Mouse (Mus musculus) monocyte, adult 2 months (primary cell): ENCODE measurements around the gene Tgfbr3.

ENCODE experiments used
- DNase-seq, 2 experiments: peaks; one replicate each; pipeline ENCODE4 v3.0.0; 2022; ENCODE audit warnings: low spot score in 2 of 2, low read depth in 1 of 2

Gene Tgfbr3

DNA sequence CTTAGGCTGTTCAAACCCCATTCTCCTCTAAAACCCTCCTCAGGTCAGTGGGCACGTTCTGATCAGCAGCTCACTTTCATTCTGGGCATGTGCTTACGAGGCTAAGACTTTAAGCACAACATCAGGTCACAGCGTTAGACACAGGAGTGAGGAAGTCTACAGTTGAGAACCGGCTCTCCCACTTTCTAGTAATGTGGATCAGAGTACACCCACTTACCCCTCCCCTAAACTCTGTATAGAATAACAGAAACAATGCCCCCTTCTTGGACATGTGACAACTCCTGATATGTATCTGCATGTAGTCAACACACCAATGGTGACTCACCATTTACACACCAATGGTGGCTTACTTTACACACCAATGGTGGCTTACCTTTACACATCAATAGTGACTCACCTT, 136.4 kb downstream of the Tgfbr3 start:
- DNase-seq, result no peak

DNA sequence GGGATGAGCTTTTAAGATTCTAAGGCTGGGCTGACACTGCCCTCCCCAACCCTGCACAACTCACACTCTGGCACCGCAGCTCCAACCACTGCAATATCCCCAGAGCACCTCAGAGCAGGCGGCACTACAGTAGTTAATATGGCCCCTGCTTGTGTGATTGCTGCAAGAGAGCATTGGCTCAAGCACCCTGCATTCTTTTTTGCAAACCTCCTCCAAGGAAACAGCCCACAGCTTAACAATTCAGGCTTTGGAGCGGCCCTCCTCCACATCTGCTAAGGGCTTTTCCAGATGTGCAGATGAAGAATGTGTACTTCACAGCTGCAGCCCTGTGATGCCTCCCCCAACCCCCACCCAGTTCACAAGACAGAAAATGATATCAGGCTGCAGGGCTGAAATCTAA, 138.1 kb downstream of the Tgfbr3 start:
- DNase-seq, result no peak

DNA sequence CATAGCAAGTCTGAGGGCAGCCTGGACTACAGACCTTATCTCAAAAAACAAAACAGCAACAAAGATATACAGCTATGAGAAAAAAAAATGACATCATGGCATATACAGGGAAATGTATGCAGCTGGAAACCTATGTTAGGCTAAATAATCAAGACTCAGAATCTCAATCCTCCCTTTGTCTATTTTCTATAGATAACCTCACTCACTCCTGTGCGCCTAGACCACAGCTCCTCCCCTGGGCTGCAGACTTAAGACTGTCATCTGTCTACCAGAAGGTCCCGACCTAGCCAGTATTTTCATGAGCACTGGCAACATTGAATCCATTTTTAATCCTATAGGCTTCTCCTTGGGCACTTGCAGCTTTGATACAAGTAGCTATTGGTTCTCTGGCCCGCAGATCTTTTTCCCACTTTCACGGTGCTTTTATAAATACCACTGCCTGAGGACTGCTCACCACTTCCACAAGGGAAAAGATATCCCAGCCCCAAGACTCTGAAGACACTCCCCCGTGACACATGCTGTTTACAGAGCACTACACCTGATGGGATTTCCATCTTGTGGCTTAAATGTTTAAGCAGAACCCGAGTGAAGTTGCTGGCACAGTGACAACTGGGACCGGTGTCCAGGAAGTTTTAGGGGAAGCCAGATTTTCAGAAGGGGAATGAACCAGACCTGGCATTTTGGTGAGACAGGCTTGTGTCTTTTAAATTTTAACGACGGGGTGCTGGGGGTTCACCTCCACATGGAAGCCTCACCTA, 138.7 kb downstream of the Tgfbr3 start:
- no peak for DNase-seq

DNA sequence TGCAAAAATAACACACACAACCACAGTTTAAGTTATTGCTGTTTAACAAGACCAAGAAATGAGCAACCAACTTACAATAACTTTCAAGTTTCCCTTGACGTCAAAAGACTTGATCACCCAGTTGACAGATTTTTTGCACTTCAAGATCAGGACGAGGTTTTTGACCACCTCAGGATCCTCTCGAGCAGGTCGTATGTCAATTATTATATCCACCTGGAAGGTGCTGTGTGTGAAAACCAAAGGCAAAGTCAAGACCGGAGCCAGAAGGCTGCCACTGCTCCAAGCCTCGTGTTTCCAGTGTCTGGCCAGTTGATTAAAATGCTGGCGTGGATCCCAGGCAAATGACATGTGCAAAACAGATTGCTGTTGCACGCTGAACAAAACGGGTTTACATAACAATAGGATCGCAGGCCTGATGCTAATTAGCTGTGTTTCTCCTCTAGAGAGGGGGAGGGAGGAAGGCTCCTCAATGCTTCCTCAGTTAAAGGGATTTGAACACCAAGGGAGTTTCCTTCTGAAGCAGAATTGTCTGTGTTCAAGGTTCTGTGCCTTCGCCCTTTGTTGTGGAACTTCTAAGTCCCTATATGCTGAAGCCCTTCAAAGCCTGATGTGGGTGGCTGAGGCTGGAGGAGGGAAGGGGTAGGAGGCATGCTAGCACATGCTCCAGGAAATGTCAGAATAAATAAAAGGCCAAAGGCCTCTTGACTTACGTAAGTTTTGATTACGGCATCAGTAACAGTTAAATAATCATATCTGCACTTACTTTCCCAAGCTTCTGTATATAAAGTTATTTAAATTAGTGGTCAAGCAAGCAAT, 141.3 kb downstream of the Tgfbr3 start:
- no peak for DNase-seq

DNA sequence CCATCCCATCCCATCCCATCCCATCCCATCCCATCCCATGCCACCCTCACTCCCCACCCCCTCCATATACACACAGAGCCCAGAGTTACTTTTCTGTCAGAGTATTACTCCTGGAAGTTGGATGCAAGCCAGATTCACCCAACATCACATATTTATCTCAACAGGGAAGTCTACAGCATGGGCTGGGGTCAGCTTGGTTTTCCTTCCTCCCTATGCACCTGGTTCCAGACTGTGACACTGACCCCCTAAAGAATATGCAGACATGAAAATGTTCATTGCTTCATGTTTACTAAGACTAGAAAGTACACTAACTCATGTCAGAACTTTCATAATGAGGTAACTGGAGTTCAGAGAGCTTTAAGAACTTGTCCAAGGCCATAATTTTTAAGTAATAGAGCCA, 142.0 kb downstream of the Tgfbr3 start:
- DNase-seq, result no peak

DNA sequence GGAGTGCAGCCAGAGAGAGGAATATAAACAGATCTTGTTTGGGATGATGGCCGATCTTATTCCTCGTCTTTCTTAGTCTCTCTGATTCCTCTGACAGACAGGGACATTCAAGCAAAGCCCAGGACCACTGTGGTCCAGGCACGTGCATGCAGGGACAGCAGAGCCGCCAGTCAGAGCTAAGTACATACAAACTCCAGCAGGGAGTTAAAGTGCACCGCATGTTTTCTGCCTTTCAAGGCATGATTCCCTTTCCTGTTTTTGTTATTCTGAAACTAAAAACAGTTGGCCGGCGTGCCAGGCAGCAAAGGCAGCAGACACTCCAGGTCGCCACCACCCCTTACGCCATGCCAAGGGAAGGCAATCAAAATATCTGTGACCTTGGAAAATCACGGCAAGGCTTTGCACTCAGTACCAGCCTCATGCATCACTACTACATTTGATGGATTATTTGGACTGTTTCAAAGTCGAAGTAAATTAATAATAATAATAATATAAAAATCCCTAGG, 143.3 kb downstream of the Tgfbr3 start:
- DNase-seq, result no peak

DNA sequence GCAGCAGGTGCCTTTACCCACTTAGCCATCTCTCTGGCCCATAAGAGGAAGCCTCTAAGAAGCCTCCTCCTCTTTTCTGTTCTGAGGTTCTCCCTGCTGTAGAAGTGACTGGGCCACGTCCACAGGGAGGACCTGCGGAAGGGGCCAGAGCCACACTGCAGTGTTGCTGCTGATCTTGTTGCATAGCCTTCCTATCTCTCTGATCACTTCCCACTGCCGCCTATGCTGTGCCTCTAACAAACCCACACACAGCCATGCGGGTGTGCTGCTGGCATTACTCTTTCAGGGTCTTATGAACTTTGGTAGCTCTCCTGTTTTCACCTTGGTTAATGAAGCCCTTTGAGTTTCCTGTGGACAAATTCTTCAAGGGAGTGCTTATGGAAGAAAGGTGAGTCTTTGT, 144.3 kb downstream of the Tgfbr3 start:
- no peak for DNase-seq

DNA sequence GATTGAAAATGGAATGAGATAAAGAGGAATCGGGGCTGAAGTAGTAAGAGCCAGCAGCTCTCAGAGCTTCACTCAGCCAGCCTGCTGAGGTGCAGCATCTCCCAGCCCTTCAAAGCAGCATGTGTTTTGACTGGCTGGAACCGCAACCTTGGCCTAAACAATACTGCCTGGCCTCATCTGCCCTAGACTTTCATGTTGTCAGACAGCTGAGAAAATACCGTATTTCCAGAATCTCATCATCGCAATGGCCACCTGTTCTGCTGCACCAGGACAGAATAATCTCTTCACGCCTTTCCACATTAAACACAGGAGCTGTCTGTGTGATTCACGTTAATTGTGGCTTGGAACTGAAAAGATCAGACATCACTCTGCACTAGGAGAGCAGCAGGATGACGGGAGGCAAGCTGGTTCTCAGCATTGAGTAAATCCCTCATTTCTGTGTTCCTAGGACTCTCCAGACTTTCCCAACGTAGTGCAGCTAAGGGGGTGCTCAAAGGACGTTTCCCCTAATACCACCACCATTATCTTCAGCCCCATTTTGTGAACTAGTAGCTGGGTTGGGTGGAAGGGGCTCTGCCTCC, 145.1 kb downstream of the Tgfbr3 start:
- no peak for DNase-seq

DNA sequence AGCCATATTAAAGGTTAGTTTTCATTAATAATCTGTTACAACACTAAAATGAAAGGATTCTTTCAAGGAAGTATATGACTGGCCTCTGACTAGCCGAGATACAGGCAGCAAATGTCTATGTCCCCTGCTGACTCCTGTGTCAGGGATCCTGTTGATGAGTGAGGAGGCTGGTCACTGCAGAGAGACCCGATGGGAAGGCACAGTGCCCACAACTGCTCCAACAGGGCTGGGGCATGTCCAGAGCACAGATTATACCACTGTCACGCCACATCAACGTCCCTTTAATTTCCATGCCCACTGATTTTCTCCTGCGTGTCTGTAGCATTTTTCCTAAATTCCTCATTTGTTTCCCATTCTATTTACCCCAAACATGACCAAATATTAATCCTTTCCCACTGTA, 146.0 kb downstream of the Tgfbr3 start:
- DNase-seq, result no peak

DNA sequence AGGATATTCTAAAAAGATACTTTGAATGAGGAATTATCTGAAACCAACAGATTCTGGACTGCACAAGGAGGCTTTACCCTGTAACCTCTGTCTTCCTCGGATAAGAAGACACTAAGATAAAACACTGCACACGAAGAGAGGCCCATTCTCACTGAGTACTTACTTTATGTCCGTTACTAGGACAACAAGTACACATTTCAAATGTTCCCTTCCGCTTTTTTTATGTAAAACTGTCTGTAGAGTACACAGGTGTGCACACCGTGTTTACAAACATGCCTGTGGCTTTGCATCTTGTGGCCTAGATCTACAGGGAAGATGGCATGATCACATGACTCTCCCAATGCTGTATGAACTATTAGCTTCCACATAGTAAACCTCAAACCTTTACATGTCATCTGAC, 146.6 kb downstream of the Tgfbr3 start:
- no peak for DNase-seq

DNA sequence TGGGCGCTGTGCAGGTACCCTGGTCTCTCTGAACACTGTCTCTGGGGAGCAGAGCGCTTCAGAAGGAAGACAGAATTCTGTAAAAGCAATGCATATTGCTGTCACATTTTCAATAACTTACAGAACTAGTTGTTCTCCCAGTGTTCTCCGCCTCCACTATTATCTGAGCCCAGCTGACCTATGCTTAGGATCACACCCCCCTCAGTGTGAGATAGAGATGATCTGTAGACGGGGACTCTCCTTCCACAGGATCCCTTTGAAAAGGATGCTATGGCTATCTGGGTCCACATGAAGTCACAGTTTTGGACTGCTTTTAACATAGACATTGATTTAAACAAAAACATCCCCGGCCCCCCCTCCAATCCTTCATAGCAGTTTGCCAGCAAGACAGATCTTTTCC, 148.1 kb downstream of the Tgfbr3 start:
- DNase-seq, result no peak

DNA sequence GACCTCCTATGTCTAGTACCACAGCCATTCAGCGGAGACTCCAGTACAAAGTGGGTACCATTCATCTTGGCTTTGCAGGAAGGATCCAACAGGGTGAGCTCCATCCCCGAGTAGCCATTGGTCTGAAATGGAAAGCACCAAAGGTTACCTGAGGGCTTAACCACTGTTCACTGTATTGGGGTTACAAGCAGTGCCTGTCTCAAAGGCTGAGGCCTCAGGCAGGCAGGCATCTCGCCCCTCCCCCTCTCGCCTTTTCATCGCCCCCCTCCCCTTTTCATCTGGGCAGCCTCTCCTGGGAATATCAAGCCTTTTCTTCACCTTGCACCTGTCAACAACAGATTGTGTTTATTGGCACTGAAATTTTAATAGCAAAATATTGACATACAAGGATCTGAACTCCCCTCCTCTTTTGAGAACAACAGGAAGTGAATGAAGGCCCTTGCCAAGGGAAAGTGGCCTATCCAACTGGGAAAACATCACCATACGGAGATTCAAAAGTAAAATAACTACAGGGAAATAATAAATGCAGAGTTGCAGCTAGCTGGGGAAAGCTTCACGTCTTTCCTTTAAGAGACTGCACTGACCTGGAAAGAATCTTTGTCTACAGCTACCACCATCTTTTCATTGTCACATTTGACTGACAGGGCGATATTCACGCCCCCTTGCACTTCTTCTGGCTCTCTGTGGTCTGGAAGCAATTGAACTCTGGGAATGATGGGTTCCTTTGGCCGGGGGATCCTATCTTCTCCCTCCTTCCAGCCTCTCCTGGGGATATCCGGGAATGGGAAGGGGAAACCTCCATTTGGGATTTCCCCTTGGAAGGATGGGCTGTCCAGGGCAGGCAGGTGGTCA, 149.4 kb downstream of the Tgfbr3 start:
- DNase-seq, result no peak

DNA sequence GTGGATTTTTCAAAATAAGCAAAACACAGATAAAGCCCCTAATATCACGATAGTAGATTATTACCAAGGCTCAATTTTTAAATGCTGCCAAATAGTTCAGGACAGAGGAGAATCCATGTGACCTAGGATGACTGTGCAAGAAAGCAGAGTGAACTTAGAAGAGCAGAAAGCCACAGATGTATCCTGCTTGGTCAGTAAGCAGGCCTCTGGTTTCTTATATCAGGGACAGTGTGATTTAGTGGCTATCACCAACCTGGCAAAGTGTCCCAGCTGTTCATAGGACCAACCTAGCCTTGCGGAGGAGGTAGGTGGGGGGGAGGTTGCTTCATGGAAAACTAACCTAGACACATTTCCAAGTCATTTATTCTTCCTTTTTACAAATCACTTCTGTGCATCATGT, 156.1 kb downstream of the Tgfbr3 start:
- DNase-seq, result no peak

DNA sequence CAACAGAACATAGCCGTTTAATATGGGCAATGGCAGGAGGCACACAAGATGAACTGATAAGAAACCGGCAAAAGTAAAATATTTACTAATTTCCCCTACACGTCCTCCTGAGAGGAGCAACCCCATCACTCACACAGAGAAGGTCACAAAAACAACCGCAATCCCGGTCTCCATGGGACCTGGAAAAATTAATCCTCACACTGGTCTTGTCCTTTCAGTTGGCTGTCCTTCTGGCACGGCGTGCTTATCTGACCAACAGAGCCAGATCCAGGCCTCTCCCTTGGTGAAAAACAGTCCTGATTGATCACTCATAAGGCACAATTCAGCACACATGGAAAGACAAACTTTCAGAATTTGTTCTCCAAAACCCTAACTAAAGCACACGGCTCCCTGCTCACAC, 157.2 kb downstream of the Tgfbr3 start:
- no peak for DNase-seq

DNA sequence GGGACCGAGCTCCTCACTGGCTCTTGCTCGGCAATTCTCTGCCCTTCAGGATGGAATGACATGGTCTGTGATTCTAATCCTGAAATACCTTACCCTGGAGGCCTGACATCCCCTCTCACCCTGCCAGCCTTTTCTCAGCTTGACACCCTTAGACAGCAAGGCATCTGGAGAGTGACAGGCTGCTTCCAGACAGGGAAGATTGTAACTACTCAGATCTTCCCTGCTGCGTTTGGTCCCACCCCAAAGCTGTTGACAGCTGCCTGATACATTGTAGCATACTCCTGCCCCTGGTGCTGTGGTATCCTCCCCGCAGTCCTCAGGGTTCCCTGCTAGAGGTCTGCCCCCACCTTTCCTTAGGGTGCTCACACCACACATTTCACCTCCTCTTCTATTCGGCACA, 160.1 kb downstream of the Tgfbr3 start:
- DNase-seq, result no peak

DNA sequence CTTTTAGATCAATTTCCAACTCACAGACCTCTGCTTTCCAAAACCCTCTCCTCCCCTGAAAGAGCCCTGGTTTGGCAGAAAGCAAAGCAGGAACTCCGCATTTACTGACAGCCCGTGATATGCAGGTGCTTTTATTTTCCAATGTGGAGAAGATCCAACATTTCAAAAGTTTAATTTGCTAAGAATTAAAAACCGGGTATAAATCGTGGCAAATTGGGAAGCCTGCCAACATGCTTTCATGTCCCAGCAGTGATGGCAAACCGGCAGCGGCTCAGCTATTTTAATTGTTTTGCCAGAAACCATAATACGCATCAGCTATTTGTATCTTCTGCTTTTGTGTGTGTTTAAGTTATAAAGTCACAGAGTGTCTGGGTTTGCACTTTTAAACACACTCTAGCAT, 162.9 kb downstream of the Tgfbr3 start:
- no peak for DNase-seq

DNA sequence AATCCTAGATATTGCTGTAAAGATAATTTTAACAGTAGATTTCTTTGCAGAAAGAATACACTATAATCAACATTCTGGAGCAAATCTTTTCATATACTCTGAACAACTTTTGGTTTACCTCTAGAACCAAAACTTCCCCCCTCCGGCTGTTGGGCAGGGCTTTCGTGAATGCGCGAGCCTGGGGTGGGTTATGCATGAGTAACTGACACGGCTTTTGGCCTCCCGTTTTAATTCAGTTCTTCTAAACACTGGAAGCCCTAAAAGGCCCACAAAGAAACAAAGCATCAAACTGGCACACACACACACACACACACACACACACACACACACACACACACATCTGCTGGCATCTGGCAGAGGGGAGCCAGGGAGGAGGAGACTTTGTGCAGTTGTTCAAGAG, 164.3 kb downstream of the Tgfbr3 start:
- DNase-seq, result no peak

DNA sequence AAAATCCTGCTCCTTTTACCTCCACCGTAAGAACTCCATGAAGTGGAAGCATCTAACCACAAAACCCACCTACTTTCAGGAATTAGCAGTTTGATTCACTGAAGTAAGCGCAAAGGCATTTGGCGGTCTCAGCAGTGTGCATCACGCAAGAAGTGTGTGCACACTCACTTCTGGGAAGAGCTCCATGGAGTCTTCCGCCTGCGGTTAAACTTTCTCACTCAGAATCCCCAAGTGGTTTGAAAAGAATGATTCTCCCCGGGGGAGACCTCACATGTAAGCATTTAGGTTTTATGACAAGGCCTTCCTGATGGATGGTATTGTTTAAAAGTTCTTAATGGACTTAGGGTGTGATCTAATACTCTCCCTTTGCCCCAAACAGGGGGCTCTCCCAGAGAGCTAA, 164.9 kb downstream of the Tgfbr3 start:
- DNase-seq, result no peak

DNA sequence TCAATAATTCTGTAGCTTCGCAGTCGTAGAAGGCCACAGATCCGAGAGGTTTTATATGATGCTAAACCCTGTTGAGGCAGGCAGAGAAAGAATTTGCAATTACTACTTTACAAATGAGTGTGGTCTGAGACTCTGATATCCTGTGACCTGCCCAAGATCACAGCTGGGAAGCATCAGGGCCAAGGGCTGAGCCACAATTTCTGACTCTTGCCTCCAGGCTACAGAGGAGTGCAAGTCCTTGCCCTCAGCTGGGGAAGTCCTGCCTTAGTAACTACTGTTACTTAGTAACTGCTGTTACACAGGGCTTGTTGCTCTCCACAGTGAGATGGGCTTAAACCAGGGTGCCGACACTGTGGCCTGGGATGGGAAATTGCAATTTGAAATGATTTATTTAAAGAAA, 166.8 kb downstream of the Tgfbr3 start:
- no peak for DNase-seq

DNA sequence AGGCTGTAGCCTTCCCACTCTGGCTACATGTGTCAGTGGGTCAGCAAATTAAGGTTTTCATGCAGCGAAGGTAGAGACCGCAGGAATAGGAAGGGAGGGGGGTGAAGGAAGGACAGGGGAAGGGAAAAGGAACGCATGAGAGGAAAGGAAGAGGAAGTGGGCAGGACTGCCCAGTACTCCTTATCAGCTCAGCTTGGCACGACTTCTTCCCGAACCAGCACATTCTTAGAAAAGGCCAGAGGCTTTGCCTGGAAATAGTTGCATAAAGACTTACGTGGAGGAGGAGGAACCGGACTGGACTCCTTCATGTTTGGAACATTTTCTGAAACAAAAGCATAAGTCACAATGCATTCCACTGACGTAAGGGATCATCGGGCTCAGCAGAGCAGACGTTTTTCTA, 168.3 kb downstream of the Tgfbr3 start:
- DNase-seq, result no peak

DNA sequence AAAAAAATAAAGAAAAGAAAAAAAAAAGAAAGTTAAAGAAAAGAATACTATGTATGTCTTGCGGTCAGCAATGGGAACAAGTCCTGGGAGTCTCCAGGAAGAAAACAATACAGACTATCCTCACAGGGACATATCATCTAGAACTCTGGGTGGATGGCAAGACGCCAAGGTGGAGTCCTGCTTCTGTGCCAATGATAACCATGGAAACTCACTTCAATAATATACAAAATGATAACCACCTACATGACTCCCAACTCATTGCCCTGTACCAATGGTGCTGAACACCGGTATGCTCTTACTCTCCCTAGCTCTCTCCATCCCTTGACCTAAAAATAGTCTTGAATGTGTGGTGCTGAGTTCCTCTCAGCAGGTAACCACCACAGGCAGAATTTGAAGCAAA, 168.8 kb downstream of the Tgfbr3 start:
- DNase-seq, result no peak
